Mouse (Mus musculus) embryonic fibroblast, embryonic 13.5 days (primary cell): Measurements from ENCODE around the gene Lrsam1.

Experiments used
- CTCF ChIP-seq: IDR thresholded peaks from 2 replicates; pipeline ENCODE4 v1.5.1; 2011; ENCODE audit warnings: mild to moderate bottlenecking, control low read depth, low read length, moderate library complexity, borderline replicate concordance; ENCODE audit not compliant: insufficient read depth
- POLR2A ChIP-seq: IDR thresholded peaks from 2 replicates; pipeline ENCODE4 v1.6.1; 2011; ENCODE audit warnings: low read depth, mild to moderate bottlenecking, control low read depth, low read length, moderate library complexity

DNA sequence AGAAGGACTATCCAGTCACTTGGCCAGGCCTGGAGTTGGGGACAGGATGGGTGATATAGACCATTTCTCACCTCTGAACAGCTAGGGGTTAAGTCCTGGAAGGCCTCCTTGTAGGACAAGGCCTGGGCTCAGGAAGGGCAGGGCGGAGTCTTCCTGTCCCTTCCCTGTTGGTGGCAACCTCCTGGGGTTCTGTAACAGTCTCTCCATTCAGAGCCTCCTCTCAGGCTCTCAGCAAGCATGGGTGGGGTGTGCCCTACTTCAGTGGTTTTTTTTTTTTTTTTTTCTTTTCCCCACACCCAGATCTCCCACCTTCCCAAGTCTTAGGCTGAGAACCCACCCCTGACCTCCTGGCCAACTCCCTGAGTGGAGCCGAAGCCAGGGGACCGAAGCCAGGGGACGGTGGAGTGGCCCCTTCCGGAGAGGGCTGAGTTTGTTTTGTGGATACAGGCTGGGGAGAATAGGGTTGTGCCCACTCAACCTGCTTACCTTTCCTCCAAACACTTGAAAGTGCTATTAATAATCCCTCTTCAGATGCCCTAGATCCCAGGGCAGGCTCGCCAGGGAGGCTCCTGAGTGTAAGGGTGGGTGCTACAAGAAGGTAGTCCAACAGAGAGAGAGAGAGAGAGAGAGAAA lies 83.5 kb downstream of the Lrsam1 start:
- TF ChIP-seq CTCF: no peak
- no peak; the same call in 1 of the 2 replicates for TF ChIP-seq POLR2A
